Mouse (Mus musculus) neural tube, embryonic 10.5 days (tissue): ENCODE measurements at regions not wholly inside any gene's neighbourhood (a gene's known extent, or its start where the extent isn't known, plus 50 kb on each side); places are given as distances from the start of the nearest gene placed in this dataset.

Experiments used
- DNase-seq: peaks from one replicate; pipeline ENCODE4 v3.0.0-alpha.2; 2017; ENCODE audit warnings: low spot score; ENCODE audit errors: extremely low spot score

DNA sequence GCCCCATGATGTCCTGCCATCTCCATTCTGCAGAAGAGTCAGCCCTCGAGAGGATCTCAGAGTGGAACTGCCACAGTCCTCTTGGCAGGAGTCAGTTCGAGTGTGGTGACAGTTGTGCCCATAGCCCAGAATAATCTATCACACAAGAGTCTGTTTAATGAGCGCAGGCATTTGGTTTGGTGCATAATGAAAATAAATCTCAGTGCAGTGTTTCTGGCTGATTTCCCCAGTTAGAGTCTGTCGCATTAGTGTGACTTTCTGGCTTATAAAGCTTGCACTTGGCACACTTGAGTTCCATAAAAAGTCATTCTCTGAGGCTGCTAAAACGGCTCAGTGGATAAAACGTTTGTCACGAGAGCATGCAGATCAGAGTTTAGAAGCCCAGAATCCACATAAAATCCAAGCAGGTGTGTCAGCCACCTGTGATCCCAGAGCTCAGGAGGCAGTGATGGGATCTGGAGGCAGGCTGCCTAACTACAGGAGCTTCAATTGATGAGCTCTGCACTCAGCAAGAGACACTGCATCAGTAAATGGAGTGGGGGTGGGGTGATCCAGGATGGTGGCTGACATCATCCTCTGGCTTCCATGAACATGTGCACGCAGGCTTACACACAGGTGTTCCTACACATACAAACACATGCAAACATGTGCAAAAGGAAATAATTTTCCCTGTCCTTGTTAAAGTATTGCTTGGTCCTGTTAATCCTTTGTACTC is 578.5 kb downstream of the Plekhb2 start:
- DNase-seq: no peak

DNA sequence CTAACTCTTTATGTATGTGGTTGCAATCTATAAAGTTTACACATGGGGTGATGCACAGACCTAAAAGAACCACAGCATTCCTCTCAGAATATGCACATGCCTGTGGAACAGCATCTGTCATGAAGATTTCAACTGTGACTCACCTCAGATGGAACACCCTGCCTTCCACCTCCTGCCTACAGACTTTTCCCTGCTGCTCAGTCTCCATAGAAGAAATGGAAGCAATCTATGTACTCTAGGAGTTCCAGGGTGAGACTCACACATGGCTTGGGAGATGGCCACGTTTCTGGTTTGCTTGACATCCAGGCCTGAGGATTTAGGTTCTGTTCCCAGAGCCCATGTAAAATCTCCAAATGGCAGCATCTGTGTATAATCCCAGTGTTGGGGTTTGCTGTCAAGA is 579.7 kb downstream of the Plekhb2 start:
- no peak for DNase-seq

DNA sequence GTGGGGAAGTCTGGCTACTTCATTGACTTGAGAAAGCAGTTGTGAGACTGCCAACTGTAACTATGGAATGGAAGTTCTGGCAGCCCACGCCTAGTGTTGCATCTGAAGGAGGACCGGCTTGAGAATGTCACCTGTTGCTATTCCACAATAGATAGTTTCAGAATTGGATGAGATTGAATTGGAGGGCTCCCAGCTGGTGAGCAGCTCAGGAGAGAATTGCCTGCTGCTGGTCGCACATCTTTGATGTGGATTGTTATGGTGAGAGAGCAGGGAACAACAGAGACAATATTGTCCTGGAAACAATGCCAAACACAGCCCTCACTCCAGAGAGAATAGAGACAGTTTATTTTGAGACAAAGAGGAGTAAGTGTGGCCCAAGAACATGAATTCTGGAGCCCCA is 585.9 kb downstream of the Plekhb2 start:
- DNase-seq: no peak

DNA sequence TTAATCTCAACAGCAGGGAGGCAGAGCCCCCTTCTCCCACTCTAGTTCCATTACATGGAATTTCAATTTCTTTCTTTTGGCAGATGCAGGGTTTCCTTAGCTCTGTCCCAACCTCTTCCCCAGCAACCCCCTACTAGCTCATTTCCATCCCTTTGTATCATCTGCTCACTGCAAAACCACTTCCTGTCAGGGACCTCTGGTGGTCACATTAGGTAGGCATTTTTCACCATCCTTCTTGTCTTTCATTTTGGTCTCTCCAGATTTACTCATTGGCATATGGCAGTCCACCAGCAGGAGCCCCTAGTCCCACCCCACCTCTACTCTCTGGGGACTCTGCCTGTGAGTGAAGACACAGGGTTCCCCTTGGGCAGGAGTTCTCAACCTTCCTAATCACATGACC is 597.6 kb downstream of the Plekhb2 start:
- no peak for DNase-seq

DNA sequence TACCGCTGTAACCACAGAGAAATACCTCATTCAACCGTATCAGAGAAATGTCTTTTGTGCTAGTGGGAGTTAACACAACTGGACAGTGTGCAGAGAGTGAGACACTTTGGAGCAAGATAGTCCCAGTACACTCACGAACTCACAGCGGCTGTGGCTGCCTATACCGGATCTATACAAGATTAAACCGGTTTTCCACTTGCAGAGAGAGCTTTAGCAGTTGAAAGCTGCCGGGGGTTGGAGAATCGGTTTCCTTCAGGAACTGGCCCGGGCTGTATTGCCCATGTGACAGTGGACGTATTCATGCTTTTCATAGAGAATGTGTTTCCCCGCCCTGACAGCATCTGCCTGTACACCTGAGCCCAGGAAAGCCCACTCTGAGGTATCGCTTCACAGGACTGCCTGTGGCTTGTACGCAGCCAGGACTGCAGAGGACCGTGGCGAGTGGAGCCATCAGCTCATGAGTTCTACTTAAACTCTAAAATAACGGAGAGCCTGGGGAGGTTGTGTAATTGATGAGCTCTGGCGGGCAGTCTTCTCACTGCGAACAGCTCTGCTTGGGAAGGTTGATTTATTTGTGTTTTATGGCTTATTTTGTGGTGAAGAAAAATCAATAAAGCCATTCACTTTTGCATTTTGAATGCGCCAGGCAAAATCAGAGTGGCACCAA is 602.8 kb downstream of the Plekhb2 start:
- no peak for DNase-seq

DNA sequence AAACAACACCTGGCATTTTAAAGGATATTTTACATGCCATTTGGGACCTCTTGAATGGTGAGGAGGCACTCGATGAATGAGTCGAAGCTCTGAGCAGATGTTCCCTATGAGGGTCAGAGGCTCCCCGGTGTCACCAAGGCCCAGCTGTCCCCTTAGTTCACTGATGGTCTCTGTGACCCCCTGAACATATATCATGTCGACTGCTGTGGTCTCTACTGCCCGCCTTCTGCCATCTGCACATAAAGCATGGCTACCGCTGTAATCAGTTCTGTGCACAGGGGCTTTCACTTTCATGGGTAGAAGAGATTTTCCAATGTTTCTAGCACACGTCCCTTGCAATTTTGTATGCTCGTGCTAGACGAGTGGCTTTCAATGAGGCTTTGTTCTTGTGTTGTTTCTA is 607.8 kb downstream of the Plekhb2 start:
- peak; percentile 51 for DNase-seq

DNA sequence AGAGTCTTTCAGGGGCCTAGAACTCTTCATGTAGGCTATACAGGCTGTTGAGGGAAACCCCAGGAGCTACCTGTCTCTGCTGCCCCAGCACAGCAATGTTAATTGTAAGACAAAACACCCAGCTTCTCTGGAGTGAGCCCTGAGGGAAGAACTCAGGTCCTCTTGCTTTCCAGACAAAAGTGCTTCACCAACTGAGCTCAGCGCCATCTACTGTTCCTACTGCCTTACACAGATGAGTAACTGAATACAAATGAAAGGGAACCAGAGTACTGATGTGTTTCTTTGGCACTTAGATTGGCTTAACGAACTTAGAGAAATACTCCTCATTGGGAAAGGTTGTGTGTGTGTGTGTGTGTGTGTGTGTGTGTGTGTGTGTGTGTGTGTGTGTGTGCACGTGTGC is 603.1 kb upstream of the Hs6st1 start:
- no peak for DNase-seq

DNA sequence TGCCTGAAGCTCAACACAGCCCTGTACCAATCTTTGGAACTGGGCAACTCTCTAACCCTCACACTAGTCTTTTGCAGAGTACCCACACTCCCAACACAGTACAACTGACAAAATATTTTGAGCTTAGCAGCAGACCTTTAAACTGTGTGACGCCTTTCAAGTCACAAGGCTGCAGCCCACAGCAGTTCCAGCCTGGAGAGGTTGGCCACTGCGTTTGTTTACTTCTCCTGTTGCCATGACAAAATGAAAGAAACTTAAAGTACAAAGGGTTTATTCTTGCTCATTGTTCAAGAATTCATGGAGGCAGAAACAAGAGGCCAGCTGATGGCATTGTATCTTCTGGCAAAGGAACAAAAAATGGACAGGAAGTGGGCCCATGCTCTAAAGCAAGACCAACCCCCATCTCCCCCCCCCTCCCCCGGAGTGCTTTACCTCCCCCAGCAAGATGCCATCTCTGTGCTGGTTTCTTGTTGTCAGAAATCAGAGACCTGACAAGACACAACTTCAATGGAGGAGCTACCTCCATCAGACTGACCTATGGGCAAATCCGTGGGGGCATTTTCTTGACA is 598.9 kb upstream of the Hs6st1 start:
- no peak for DNase-seq

DNA sequence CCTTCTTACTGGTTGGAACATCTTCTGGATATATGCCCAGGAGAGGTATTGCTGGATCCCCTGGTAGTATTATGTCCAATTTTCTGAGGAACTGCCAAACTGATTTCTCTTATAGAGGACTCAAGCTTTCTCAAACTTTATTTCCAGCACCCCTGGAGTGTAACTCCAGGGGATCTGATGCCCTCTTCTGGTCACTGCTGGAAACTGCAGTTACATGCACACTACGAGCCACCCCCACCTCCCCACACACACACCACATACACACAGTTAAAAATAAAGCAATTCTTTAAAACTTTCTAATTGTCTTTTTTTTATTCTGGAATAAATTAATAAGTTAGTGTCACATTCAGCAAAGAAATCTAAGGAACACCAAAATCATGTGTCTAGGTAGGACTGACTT is 589.9 kb upstream of the Hs6st1 start:
- DNase-seq: no peak

DNA sequence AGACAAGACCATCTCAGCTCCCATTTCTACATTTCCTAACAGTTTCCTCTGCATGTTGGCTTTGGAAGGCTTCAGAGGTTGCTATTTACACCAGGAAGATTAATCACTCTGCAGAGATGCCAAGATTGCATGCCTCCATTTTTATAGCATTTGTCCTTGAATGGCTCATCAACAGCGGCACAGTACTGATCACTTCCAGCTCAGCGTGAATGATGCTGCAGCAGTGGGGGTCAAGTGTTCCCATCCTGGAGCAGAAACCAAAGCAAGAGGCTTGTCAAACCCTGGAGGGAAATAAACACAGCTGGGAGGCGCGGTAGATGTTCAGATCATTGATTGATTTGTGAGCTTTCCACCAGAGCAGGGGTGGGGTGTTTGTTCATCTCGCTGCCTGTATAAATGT is 572.2 kb upstream of the Hs6st1 start:
- DNase-seq: no peak

DNA sequence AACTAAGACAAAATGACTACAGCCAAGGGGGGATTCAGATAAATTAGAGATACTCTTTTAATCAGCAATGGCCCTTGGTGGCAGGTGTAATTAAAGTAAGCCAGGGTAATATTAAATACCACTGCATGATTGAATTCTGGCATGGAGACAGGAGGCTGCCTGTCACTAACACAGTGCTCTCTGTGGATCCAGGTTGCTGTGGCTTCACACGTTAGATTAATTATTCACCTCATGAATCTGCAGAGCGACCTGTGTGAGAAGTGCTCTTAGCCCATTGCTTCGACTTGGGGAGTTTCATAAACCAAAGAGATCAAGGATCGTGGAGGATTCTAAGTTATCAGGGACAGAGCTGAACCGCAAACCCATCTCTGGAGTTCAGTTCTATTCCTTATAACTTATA is 545.2 kb upstream of the Hs6st1 start:
- DNase-seq: no peak

DNA sequence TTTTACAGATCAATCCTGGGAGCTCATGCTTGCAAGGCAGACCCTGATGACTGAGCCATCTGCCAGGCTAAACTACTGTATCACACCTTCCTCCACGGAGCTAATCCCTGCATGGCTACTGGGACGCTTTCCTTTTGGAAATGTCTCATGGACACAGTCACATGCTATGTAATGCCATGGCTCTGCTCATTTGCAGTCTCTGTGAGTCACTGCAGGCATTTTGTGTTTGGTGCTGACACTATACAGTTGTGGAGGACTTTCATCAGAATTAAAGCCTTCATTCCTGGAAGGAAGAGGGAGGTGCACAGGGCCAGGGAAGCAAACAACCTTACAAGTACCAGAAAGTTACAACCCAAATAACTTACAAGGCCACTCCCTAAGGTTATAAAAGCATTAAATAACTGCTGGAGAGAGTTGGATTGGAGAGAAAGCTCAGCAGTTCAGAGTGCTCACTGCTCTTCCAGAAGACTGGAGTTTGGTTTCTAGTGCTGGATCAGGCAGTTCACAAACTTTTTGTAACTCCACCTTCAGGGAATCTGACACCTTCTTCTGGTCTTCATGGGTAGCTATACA is 544.3 kb upstream of the Hs6st1 start:
- no peak for DNase-seq

DNA sequence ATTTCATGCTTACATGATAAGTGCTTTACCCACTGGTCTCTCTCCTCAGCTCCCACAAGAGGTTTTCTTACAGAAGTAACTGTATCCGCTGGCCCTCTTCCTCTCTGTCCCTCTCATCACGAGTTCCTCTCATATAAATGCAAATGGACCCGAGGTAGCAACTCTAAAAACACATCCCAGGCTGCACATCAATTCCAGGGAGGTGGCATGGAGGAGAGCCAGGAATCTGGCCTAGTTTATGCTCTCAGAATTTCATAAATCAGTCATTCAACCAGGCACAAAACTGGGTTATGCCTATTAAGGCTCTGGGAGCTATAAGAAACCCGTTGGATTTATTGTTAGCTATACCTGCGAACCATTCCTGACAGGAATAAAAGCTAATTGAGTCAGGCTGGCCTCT is 543.4 kb upstream of the Hs6st1 start:
- no peak for DNase-seq

DNA sequence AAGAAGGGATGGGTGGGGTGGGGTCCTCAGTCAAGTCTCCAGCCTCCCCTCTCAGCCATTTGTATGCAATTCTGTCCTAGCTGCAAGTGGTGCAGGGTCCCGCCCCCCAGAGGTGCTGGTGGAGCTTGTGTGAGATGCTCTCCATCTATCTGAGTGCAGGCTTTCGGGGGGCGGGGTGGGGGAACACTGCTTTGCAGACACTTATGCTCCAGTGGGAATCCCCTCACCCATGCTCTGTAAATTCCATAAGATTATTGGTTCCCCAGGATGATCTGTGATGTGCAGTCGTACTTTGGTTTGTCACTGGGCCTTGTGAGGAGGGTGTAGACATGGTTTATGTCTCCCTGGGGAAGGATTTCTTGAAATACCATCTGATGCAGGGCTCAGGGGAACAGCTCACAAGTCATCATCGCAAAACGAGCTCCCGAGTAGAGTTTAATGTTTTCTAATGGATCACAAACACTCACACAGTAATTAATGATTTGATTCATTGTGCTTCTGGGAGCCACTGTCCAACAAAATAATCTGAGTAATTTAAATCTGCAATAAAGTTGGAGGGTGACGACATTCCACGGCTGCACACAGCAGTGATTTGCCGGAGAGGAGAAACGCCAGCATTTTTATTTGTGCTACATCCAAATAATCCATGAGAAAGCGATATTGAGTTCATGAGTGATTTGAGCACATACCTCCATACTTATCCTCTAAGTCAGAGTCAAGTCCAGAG is 540.3 kb upstream of the Hs6st1 start:
- no peak for DNase-seq

DNA sequence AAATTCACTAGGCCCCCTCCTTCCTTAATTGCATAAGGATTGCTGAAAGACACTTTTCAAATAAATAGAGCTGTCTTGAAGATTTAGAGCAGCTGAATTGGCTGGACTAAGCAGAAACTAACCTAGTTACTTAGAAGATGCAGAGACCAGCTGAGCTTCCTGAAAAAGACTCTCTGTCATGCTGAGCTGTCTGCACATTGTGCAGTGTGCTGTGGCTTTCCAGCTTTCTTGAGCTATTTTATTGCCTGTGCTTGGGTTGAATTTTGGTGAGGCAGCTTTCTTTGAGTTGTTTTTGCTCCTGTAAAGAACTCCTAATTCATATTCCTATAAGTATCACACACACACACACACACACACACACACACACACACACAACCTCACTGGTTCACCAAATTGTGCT is 532.7 kb upstream of the Hs6st1 start:
- no peak for DNase-seq

DNA sequence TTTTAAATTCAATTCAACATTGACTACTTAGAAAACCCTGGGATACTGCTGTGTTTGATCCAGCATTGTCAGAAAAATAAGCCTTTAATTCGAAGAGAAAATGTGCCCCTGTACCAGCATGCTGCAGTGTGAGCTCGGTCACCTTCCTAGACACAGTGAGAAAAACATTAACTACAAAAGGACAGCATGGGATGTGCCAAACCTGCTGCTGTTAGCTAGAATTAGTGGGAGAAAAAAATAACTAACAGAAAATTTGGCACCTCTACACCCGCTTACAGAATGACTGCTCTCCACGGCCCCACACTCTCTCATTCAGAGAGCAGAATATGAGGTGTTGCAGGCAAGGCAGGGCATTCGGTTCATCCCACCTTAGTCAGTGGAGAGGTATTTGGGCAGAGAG is 531.9 kb upstream of the Hs6st1 start:
- no peak for DNase-seq

DNA sequence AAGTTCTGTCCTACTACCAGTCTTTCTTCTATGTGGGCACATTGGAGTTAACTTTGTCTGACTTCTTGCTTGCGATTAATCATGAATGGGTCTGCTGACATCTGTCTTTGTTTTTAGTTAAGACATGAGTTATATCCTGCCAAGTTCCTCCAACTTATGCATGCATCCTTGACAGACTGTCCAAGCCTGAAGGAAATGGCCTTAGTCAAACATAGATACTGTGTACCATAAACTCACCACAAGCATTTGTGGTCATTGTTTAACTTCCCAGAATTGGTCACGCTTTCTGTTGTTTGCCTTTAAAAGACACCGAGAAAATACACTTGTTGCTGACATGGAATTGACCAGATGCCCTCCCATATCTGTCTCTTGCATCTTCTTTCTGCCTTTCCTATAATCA is 519.4 kb upstream of the Hs6st1 start:
- DNase-seq: no peak

DNA sequence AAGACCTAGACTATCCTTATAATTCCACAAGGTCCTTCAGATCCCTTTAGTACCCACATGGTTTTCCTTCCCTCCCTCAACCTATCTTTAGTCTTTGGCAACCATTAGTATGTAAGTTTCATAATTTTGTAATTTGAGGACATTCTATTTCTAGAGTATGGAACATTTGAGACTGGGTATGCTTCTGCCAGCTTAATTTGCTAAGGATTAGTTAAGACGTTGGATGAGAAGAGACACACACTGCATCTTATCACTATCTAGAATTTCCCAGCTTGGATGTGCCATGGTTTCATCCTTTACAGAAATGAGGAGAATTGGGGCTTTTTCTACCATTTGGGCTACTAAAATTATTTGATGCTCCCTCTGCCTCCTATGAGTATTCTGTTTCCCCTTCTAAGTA is 516.7 kb upstream of the Hs6st1 start:
- no peak for DNase-seq

DNA sequence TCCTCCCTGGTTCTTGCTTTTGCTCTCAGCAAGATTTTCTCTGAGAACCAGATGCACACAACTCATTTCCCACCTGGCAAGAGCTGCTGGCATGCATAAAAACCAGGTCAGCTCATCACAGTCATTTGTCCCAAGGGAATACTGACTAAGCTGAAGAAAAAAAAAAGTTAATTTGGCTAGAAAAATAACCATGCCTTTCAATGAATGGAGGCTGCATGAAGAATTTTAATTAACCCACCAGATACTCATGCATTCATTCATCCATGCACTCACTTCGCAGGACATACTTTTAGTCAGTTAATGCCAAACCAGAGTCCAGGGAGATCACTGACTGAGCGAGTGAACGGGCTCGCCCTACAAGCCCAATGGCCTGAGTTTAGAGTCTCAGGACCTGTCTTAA is 505.4 kb upstream of the Hs6st1 start:
- DNase-seq: no peak

DNA sequence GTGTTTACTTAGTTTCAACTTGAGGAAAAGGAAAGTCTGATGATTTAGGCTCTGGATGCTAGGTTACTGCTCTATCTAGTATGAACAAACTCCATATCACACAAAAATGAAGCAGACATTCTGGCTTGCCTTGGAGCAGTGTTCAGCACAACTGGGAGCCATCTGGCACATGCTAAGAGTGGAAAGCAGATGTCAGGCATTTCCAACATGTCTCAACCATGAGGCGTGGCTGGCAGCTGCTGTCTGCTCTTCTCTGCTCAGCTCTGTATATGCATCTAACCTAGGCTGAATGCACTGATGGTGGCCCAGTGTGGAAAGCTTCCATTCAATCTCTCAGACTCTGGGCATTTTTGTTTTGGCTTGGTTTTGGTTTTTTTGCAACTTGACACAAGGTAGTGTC is 493.0 kb upstream of the Hs6st1 start:
- DNase-seq: no peak

DNA sequence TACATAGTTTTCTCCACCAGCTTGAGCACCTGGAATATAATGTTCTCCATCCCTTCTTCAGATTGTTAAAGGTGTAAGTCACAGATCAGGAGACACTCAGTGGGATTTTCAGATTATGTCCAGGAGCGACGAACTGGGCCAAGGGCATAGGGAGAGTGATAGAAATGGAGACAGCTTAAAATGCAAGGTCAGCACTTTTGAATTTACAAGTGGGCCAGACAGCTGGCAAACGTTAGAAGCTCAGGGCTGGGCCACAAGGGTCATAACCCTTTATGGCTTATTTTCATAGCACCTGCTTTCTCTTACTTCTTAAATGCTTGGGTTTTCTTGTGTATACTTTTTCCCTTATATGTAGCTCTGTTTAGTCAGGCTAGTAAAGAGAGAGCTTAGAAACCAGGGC is 488.8 kb upstream of the Hs6st1 start:
- no peak for DNase-seq

DNA sequence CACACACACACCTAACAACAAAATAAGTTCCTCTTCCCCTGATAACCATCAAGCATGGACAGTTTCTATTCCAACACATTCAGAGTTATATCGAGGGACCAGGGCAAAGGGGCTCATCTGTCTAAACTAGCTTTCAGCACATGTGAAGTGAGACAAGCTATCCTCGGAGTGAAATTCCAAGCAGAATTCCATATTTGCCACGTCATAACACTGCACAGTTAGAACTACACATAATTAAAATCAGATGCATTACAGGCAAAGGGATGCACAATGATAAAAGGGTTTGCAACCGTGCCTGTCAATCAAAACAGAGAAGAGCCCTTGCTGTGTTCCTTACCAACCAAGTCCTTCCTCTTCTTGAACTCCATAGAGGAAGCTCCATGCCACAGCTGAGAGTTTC is 488.2 kb upstream of the Hs6st1 start:
- DNase-seq: no peak
